Mouse (Mus musculus) lung, postnatal 0 days (tissue): Measurements from ENCODE around the gene Nfs1.
A peak's percentile ranks its signal among the peaks of the same experiment; 100 is the strongest.

Experiments used
- CTCF ChIP-seq: IDR thresholded peaks from 2 replicates; pipeline ENCODE4 v1.5.1; 2016; ENCODE audit warnings: antibody characterized with exemption, mild to moderate bottlenecking
- EP300 ChIP-seq: IDR thresholded peaks from 2 replicates; pipeline ENCODE4 v1.6.1; 2016; ENCODE audit warnings: antibody characterized with exemption, mild to moderate bottlenecking, control low read depth

- TF ChIP-seq CTCF (peak; percentile 80), EP300 (no peak)
These were observed at the start of gene Nfs1, which contains the start of gene Romo1 for GRCm38 (mm10) chr2:156143953-156144724.
